Mouse (Mus musculus) layer of hippocampus, adult 9-11 months (tissue): ENCODE results near the gene Rnf149.

Source experiments
- DNase-seq: peaks from one replicate; pipeline ENCODE4 v3.0.0; 2022

Rnf149 gene

GRCm38 (mm10) chr1:39573890-39574289 is 3.3 kb downstream of the Rnf149 start:
- no peak for DNase-seq

GRCm38 (mm10) chr1:39571653-39572052 is 5.6 kb downstream of the Rnf149 start:
- DNase-seq = no peak

GRCm38 (mm10) chr1:39568079-39568478 is 9.1 kb downstream of the Rnf149 start:
- no peak for DNase-seq

GRCm38 (mm10) chr1:39564603-39565002 is 12.6 kb downstream of the Rnf149 start:
- DNase-seq = no peak

GRCm38 (mm10) chr1:39563161-39563560 is 14.0 kb downstream of the Rnf149 start:
- DNase-seq = no peak

- no peak for DNase-seq
Measured at GRCm38 (mm10) chr1:39561920-39562319, 15.3 kb downstream of the Rnf149 start.

DNA sequence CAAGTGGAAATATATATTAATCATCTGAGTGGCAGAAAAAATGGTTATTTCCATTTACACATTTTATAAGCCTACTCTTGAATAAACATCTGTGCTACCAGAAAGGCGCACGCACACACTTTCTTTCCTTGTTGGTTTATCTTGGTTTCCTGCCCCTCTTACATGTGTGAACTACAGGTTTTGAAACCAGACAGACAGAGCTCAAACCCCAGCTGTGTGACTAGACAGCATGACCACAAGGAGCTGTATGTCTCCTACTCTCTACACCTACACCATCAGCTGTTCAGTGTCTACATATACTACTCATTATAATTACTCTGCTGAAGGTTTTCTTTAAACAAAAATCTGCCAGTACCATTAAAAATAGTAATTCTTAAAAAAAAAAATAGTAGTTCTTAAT is 18.2 kb downstream of the Rnf149 start:
- DNase-seq = no peak

DNA sequence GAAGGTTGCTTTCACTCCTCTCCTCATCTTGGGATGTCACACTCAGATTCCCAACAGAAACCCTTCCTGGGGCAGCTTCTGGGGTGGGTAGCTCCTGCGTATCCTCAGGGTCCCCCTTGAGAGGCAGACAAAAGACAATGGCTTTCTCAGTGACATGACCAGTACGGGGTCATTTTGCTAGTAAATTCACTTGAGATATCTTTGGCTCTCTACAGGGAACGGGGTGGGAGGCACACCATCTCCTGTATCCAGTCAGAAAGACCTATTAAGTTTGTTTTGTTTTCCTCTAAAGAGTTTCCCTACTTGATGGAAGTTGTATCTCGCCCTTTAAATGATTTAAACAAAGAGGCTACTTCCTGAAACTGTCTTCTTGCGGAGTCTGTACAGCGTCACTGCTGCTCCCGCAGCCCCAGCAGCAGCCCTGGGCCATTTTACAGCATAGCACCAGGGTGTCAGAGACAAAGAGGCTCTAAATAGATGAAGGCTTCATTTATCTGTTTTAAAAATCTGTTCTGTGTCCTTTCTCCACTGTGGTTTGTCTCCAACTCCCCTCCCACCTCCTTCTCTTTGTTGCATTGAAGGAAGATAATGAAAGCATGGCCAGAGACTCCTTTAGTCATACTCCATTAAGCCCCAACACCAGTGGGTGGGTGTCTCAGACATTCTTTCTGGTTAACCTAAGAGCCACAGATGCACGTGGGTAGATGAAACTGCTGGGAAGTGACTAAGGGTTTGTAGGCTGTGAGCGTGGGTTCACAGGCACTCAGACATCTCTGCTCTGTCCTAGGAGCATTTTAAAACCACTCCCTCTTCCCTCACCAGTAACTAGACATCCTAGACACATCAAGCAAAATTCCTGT is 21.4 kb downstream of the Rnf149 start:
- peak; percentile 81 for DNase-seq

DNA sequence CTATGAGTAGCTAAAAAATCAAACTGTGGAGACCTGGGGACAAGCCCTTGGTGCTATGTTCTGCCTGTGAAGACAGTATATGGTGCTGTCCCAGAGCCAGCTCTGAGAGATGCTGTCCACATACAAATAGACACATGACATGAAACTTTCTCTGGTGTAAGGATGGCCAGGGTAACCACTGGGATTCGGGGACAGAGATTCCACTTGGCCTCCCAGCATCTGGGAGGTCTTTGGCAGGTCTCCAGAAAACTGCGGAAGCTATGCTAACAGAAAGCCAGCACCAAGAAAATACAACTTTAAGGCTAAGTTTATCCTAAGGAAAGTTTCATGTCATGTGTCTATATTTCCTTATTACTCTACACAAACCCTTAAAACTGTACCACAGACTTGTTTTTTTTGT is 27.4 kb downstream of the Rnf149 start:
- DNase-seq = no peak

GRCm38 (mm10) chr1:39547238-39547637 is 30.0 kb downstream of the Rnf149 start:
- DNase-seq = no peak

DNA sequence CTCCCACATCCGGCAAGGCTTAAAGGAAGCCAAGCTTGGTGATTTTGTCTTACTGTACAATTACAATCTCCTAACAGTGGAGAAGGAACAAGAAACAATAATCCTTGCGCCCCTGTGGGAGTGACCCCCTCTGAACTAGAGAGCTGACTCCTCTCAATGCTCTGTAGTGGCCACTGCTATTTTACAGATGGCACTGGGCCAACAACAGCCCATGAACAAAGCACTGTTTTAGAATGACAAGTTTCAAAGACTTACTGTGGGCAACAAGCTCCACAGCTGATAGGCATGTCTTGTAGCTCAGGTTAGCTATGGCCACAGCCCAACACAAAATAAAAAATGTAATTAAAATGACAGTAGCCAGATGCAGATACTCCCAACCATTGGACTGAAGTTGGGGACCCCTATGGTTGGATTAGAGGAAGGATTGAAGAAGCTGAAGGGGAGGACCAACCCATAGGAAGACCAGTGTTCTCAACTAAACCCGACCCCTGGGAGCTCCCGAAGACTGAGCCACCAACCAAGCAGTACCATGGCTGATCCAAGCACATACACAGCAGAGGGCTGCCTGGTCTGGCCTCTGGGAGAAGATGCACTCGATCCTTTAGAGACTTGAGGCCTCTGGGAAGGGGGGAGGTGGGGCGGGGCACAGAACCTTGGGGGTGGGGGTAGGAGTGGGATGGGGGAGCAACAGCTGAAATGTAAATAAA is 30.9 kb downstream of the Rnf149 start:
- DNase-seq = no peak

DNA sequence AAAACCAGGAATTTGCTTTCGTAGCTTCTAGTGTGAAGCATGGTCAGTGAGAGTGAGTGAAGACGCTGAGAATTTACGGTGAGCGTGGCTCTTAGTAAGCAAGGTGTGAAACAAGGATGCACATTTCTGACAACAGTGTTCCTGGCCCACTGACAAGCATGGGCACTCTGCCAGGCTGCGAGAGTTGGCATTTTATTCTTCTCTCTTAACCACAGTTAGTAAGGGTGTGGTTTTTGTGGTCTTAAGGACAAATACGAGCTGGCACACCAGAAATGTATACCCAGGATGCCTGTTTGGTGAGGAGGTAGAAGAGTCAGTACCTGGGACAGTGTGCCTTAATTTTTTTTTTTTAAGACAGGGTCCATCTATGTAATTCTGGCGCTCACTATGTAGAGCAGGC is 31.6 kb downstream of the Rnf149 start:
- no peak for DNase-seq

- DNase-seq = no peak
Measured at GRCm38 (mm10) chr1:39540592-39540991, 36.6 kb downstream of the Rnf149 start.

- DNase-seq = no peak
Measured at GRCm38 (mm10) chr1:39537631-39538380, 39.4 kb downstream of the Rnf149 start.

GRCm38 (mm10) chr1:39536701-39537100 is 40.5 kb downstream of the Rnf149 start:
- no peak for DNase-seq

DNA sequence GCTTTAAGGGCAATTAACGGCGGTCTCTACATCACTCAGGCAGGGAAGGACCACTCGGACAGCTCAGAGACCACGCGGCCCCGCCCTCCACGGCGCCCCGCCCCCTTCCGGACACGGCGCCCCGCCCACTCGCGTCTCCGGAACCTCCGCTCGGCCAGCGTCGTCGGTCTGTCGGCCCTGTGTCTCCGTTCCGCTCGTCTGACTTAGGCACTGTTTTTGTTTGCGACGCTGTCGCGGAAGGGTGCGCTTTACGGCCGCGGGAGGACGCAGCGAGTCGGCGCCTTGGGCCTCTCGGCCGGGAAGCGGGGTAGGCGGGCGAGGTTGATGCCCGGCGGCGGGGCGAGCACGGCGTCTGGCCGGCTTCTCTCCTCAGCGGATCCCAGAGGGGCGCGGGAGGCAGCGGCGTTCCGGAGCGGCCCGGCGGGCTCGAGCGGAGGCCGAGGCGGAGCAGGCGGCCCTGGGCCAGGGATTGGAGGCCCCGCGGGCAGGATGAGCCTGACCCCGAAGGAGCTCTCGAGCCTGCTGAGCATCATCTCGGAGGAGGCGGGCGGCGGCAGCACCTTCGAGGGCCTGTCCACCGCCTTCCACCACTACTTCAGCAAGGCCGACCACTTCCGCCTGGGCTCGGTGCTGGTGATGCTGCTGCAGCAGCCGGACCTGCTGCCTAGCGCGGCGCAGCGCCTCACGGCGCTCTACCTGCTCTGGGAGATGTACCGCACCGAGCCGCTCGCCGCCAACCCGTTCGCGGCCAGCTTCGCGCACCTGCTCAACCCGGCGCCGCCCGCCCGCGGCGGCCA is 41.5 kb downstream of the Rnf149 start:
- DNase-seq = peak; percentile 98

DNA sequence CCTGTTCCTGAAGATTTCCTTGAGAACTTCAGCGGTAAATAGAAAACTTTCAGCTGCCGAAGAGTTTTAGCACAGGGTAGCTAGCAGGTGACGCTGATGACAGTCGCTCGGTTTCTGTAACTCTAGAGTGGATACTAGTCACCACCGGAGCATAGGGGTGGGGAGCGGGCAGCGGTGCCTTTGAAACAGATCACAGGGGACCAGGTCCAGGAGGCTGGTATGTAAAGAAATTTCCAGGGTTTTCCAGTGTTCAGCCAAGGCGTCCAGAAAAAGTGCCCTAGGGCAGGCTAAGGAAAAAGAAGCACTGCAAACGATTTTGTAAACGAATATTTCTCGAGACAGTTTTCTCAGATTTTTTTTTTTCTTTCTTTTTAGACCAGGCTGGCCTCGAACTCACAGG is 42.4 kb downstream of the Rnf149 start, which contains the start of gene Cnot11:
TSS of gene Cnot11 (plus strand) at position 162 of the 400 bp plus-strand sequence.
- DNase-seq = no peak

GRCm38 (mm10) chr1:39533917-39534316 is 43.3 kb downstream of the Rnf149 start:
- DNase-seq = no peak

DNA sequence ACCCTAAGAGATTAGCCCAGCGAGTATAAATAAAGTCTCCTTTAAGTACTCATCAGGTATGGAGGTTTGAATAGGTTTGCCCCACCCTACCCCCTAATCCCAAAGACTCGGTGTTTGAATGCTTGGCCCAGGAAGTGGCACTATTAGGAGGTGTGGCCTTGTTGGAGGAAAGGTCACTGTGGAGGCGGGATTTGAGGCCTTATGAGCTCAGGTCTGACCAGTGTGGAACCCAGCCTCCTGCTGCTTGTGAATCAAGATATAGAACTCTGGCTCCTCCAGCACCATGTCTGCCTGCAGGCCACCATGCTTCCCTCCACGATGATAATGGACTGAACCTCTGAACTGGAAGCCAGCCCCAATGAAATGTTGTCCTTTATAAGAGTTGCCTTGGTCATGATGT is 46.2 kb downstream of the Rnf149 start:
- DNase-seq = no peak

GRCm38 (mm10) chr1:39530258-39530943 is 46.8 kb downstream of the Rnf149 start:
- peak; percentile 72 for DNase-seq

DNA sequence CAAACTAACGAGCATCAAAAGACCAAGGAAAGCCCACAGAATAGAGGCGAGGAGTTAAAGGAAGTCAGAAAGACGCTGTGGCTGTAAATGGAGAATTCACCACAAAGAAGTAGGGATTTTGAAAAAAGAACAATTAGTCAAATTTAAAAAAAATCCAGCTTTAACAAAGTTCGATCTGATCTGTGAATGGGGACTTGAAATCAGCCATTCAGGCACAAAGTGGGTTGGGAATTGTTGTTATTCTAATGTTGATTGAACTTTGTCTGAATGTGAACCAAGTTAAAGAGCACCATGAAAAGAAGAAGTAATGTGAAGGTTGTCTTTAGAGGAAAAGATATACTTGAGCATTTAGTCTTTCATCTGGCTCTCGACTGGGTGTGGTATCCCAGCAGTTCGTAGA is 48.9 kb downstream of the Rnf149 start:
- no peak for DNase-seq

GRCm38 (mm10) chr1:39527432-39527831 is 49.8 kb downstream of the Rnf149 start:
- DNase-seq = peak; percentile 59
